Mouse (Mus musculus) 416B (cell line): ENCODE measurements around the gene Actrt1.

Experiments
- DNase-seq: peaks from one replicate; pipeline ENCODE4 v3.0.0; 2011; ENCODE audit warnings: low read depth

Gene Actrt1

GRCm38 (mm10) chrX:46328707-46329106 lies at the start of gene Actrt1:
TSS of gene Actrt1 (plus strand) at chrX:46329007.
- DNase-seq = no peak

GRCm38 (mm10) chrX:46331463-46332115 lies 2.8 kb downstream of the Actrt1 start:
- no peak for DNase-seq
